Mouse (Mus musculus) G1E (cell line): ENCODE measurements at regions not wholly inside any gene's neighbourhood (a gene's known extent, or its start where the extent isn't known, plus 50 kb on each side); places are given as distances from the start of the nearest gene placed in this dataset.
A peak's percentile ranks its signal among the peaks of the same experiment; 100 is the strongest.

Experiments
- ATAC-seq: 2 replicates; pipeline ENCODE4 v1.8.0; 2016; ENCODE audit warnings: mild to moderate bottlenecking; ENCODE audit not compliant: insufficient number of reproducible peaks, poor library complexity, low FRiP score, severe bottlenecking; ENCODE audit errors: extremely low read depth
- DNase-seq: peaks from one replicate; pipeline ENCODE4 v3.0.0; 2012; ENCODE audit warnings: low spot score
- H3K27me3 ChIP-seq: 2 replicates; pipeline ENCODE4 v1.6.1; 2012; ENCODE audit warnings: mild to moderate bottlenecking, low read length, inconsistent platforms; ENCODE audit not compliant: insufficient read depth
- H3K36me3 ChIP-seq: replicated peaks from 2 replicates; pipeline ENCODE3; 2012; ENCODE audit warnings: mild to moderate bottlenecking, inconsistent platforms
- H3K4me1 ChIP-seq: 2 replicates; pipeline ENCODE4 v1.6.1; 2012; ENCODE audit warnings: low read depth, low read length, inconsistent platforms, mixed read lengths; ENCODE audit not compliant: insufficient read depth
- H3K4me3 ChIP-seq: 2 replicates; pipeline ENCODE4 v1.5.1; 2012; ENCODE audit warnings: low read depth, mild to moderate bottlenecking, inconsistent platforms, low read length, moderate library complexity, mixed read lengths
- H3K9me3 ChIP-seq: replicated peaks from 2 replicates; pipeline ENCODE4 v1.6.1; 2012; ENCODE audit warnings: inconsistent platforms
- CTCF ChIP-seq: IDR thresholded peaks from 2 replicates; pipeline ENCODE4 v1.5.1; 2012; ENCODE audit warnings: low read depth, low read length, inconsistent platforms, mixed read lengths
- GATA1 ChIP-seq: IDR thresholded peaks from 2 replicates; pipeline ENCODE4 v1.6.1; 2012; ENCODE audit warnings: borderline replicate concordance, low read length, inconsistent platforms, mixed read lengths
- GATA2 ChIP-seq: IDR thresholded peaks from 2 replicates; pipeline ENCODE4 v1.6.1; 2012; ENCODE audit warnings: low read depth, low read length, inconsistent platforms, borderline replicate concordance
- POLR2AphosphoS5 ChIP-seq: IDR thresholded peaks from 2 replicates; pipeline ENCODE4 v1.6.1; 2012; ENCODE audit warnings: low read depth, low read length, inconsistent platforms; ENCODE audit not compliant: insufficient replicate concordance
- TAL1 ChIP-seq: conservative IDR thresholded peaks from 2 replicates; pipeline ENCODE4 v1.6.1; 2012; ENCODE audit warnings: low read depth, low read length, inconsistent platforms, mixed read lengths

- DNase-seq (no peak), ATAC-seq (peak; percentile 54)
- H3K4me1 ChIP-seq, result no peaks in the 10 kb centered on the region
- TF ChIP-seq GATA2 (no peak), POLR2AphosphoS5 (no peak), TAL1 (no peak), CTCF (peak; percentile 78), GATA1 (no peak)
- no peaks in the 10 kb centered on the region for H3K9me3 ChIP-seq
- H3K36me3 ChIP-seq, result no peaks in the 10 kb centered on the region
- H3K27me3 ChIP-seq, result no peaks in the 10 kb centered on the region
- H3K4me3 ChIP-seq, result no peak overlapping the region
Observed at GRCm38 (mm10) chr9:12692329-12692728, 553.3 kb downstream of the Jrkl start.

- DNase-seq, result no peak
Observed at GRCm38 (mm10) chr9:12690948-12691279, 554.7 kb downstream of the Jrkl start.

GRCm38 (mm10) chr9:12690182-12690947 lies 555.3 kb downstream of the Jrkl start:
- no peak for ATAC-seq
- H3K9me3 ChIP-seq, result no peaks in the 10 kb centered on the region
- TF ChIP-seq GATA2 (no peak), GATA1 (no peak), CTCF (no peak), TAL1 (no peak), POLR2AphosphoS5 (no peak)
- no peaks in the 10 kb centered on the region for H3K4me1 ChIP-seq
- H3K27me3 ChIP-seq, result no peaks in the 10 kb centered on the region
- H3K36me3 ChIP-seq, result no peaks in the 10 kb centered on the region
- H3K4me3 ChIP-seq, result no peak overlapping the region
- no peak for DNase-seq

More at GRCm38 (mm10) chr9:12690948-12691279, 554.7 kb downstream of the Jrkl start:
- no peak for ATAC-seq
- H3K4me1 ChIP-seq, result no peaks in the 10 kb centered on the region
- H3K4me3 ChIP-seq, result no peak overlapping the region
- H3K9me3 ChIP-seq, result no peaks in the 10 kb centered on the region
- H3K36me3 ChIP-seq, result no peaks in the 10 kb centered on the region
- TF ChIP-seq GATA1 (no peak), POLR2AphosphoS5 (no peak), CTCF (no peak), GATA2 (no peak), TAL1 (no peak)
- H3K27me3 ChIP-seq, result no peaks in the 10 kb centered on the region
